Mouse (Mus musculus) intestine, embryonic 16.5 days (tissue): ENCODE data around the gene Selenov. TPM values are rescaled to one million over a fixed set of nuclear protein-coding genes. Genes with fewer than 3 reads are reported as not detected.

Experiments
- ATAC-seq: fragments of 200-750 bp; cut with Nextera tagmentation; 2 replicates; pipeline ENCODE4 v1.8.0; 2017; ENCODE audit warnings: moderate TSS enrichment, moderate library complexity
- H3K27ac ChIP-seq: fragments of 300-500 bp; sonication (generic); 2 replicates; pipeline ENCODE4 v1.5.1; 2014; ENCODE audit warnings: mild to moderate bottlenecking, low read length
- H3K27me3 ChIP-seq: fragments of 300-500 bp; sonication (generic); replicated peaks from 2 replicates; pipeline ENCODE4 v1.6.1; 2014; ENCODE audit warnings: low read length, control low read depth, mixed read lengths; ENCODE audit not compliant: control insufficient read depth, insufficient read depth
- H3K36me3 ChIP-seq: fragments of 300-500 bp; sonication (generic); 2 replicates; pipeline ENCODE4 v1.6.1; 2014; ENCODE audit warnings: low read length, control low read depth; ENCODE audit not compliant: control insufficient read depth, insufficient read depth
- H3K4me1 ChIP-seq: fragments of 300-500 bp; sonication (generic); 2 replicates; pipeline ENCODE4 v1.6.1; 2014; ENCODE audit warnings: low read length, control low read depth, mixed read lengths; ENCODE audit not compliant: control insufficient read depth, insufficient read depth
- H3K4me2 ChIP-seq: fragments of 300-500 bp; sonication (generic); 2 replicates; pipeline ENCODE4 v1.6.1; 2014; ENCODE audit warnings: low read depth, low read length, control low read depth
- H3K4me3 ChIP-seq: fragments of 300-500 bp; sonication (generic); 2 replicates; pipeline ENCODE4 v1.5.1; 2014; ENCODE audit warnings: mild to moderate bottlenecking, low read length
- H3K9ac ChIP-seq: fragments of 300-500 bp; sonication (generic); 2 replicates; pipeline ENCODE4 v1.6.1; 2014; ENCODE audit warnings: low read depth, low read length
- H3K9me3 ChIP-seq: fragments of 300-500 bp; sonication (generic); 2 replicates; pipeline ENCODE4 v1.6.1; 2016; ENCODE audit warnings: low read length, control low read depth; ENCODE audit not compliant: control insufficient read depth
- WGBS: fragments of 180-500 bp; shearing (Covaris S2); extraction: QIAGEN DNeasy Blood & Tissue Kit; methylation state at CpG from one replicate; pipeline ENCODE4 v1.1.7; 2014; 5-methylcytosine and 5-hydroxymethylcytosine counted together
- polyA plus RNA-seq: library from polyadenylated mRNA; unstranded; fragments of >200 nt; fragmentation: Nextera tagmentation; extraction: Ambion mirVana; gene quantifications from 2 replicates; pipeline ENCODE4 v1.2.1, GENCODE M21; 2015

The Selenov gene
- polyA plus RNA-seq = 0.21 TPM in 1 of 2 replicates, not detected in the other

GRCm38 (mm10) chr7:28290638-28291590 is at the start of gene Selenov:
Gene Selenov, minus strand, starts transcription at chr7:28291186.
- peak within 1 kb of the TSS; percentile 48 for H3K9ac ChIP-seq

GRCm38 (mm10) chr7:28339213-28339917 is 48.4 kb upstream of the Selenov start:
- no peaks in the 10 kb centered on the region for H3K27me3 ChIP-seq

More at GRCm38 (mm10) chr7:28290638-28291590, at the start of gene Selenov:
- Histone ChIP-seq H3K4me1 (peaks cover 13% of the 10 kb centered on the region), H3K27me3 (peaks cover 54% of the 10 kb centered on the region), H3K4me3 (peak within 1 kb of the TSS; percentile 37), H3K36me3 (no peaks in the 10 kb centered on the region), H3K27ac (no peak within 1 kb of the TSS), H3K9me3 (no peaks in the 10 kb centered on the region), H3K4me2 (peak within 1 kb of the TSS; percentile 59)
- 2% methylated on average over 52 of the region's 52 CpGs for WGBS
- ATAC-seq = peak; percentile 31; the same call in 1 of the 2 replicates

GRCm38 (mm10) chr7:28338108-28338998 is 47.4 kb upstream of the Selenov start, which contains the start of gene Supt5:
Gene Supt5, minus strand, starts transcription at chr7:28338746.
- Histone ChIP-seq H3K9ac (peak within 1 kb of the TSS; percentile 97), H3K4me3 (peak within 1 kb of the TSS; percentile 95), H3K9me3 (no peaks in the 10 kb centered on the region), H3K4me2 (peak within 1 kb of the TSS; percentile 64), H3K4me1 (peaks cover 17% of the 10 kb centered on the region), H3K27me3 (no peaks in the 10 kb centered on the region), H3K27ac (peak within 1 kb of the TSS; percentile 83), H3K36me3 (no peaks in the 10 kb centered on the region)
- under 1% methylated on average over 76 of the region's 77 CpGs for WGBS
- peak; percentile 98 for ATAC-seq

More at GRCm38 (mm10) chr7:28339213-28339917, 48.4 kb upstream of the Selenov start:
- 73% methylated on average over 19 of the region's 19 CpGs for WGBS
- Histone ChIP-seq H3K4me3 (peak overlapping the region; percentile 95), H3K4me1 (peaks cover 17% of the 10 kb centered on the region), H3K27ac (peak overlapping the region; percentile 83), H3K4me2 (peak overlapping the region; percentile 56), H3K9ac (peak overlapping the region; percentile 72), H3K9me3 (no peaks in the 10 kb centered on the region), H3K36me3 (no peaks in the 10 kb centered on the region)
- ATAC-seq = no peak

GRCm38 (mm10) chr7:28335471-28335870 is 44.5 kb upstream of the Selenov start:
- H3K4me2 ChIP-seq = no peak overlapping the region
- peaks cover 7% of the 10 kb centered on the region; the same call in 1 of the 2 replicates for H3K36me3 ChIP-seq
- H3K9me3 ChIP-seq = no peaks in the 10 kb centered on the region
- no peak overlapping the region for H3K9ac ChIP-seq
- no peak for ATAC-seq
- H3K27me3 ChIP-seq = no peaks in the 10 kb centered on the region
- peaks cover 7% of the 10 kb centered on the region for H3K4me1 ChIP-seq
- no peak overlapping the region for H3K4me3 ChIP-seq
- H3K27ac ChIP-seq = no peak overlapping the region
- 92% methylated on average over 2 of the region's 2 CpGs for WGBS

- Histone ChIP-seq H3K36me3 (peaks cover 14% of the 10 kb centered on the region), H3K4me2 (no peak overlapping the region), H3K27me3 (no peaks in the 10 kb centered on the region), H3K4me1 (peaks cover 7% of the 10 kb centered on the region), H3K9me3 (no peaks in the 10 kb centered on the region), H3K9ac (no peak overlapping the region), H3K4me3 (no peak overlapping the region), H3K27ac (no peak overlapping the region)
- ATAC-seq = no peak
- 91% methylated on average over 4 of the region's 4 CpGs for WGBS
Measured at GRCm38 (mm10) chr7:28334534-28334933, 43.5 kb upstream of the Selenov start.

- ATAC-seq = no peak
- no peak overlapping the region for H3K4me2 ChIP-seq
- no peaks in the 10 kb centered on the region for H3K27me3 ChIP-seq
- H3K9me3 ChIP-seq = no peaks in the 10 kb centered on the region
- no peak overlapping the region for H3K27ac ChIP-seq
- H3K4me1 ChIP-seq = no peaks in the 10 kb centered on the region
- WGBS = 95% methylated on average over 2 of the region's 2 CpGs
- H3K9ac ChIP-seq = no peak overlapping the region
- no peak overlapping the region for H3K4me3 ChIP-seq
- H3K36me3 ChIP-seq = peaks cover 33% of the 10 kb centered on the region
Measured at GRCm38 (mm10) chr7:28328260-28328659, 37.3 kb upstream of the Selenov start.

- WGBS = 81% methylated on average over 4 of the region's 4 CpGs
- no peak overlapping the region for H3K9ac ChIP-seq
- H3K27ac ChIP-seq = no peak overlapping the region
- no peaks in the 10 kb centered on the region for H3K9me3 ChIP-seq
- H3K4me1 ChIP-seq = no peaks in the 10 kb centered on the region
- ATAC-seq = no peak
- no peak overlapping the region for H3K4me3 ChIP-seq
- peaks cover 35% of the 10 kb centered on the region for H3K36me3 ChIP-seq
- H3K27me3 ChIP-seq = no peaks in the 10 kb centered on the region
- H3K4me2 ChIP-seq = no peak overlapping the region
Measured at GRCm38 (mm10) chr7:28326457-28326856, 35.5 kb upstream of the Selenov start.

- Histone ChIP-seq H3K4me2 (no peak overlapping the region), H3K27ac (no peak overlapping the region), H3K9ac (no peak overlapping the region), H3K27me3 (no peaks in the 10 kb centered on the region), H3K36me3 (peaks cover 29% of the 10 kb centered on the region), H3K4me1 (no peaks in the 10 kb centered on the region), H3K4me3 (no peak overlapping the region), H3K9me3 (no peaks in the 10 kb centered on the region)
- WGBS = 95% methylated on average over 8 of the region's 8 CpGs
- ATAC-seq = no peak
Measured at GRCm38 (mm10) chr7:28325293-28325692, 34.3 kb upstream of the Selenov start.
